Mouse (Mus musculus) brain, adult 2 months (tissue): ENCODE data around the gene Cul9.

Source experiments
- DNase-seq: peaks from one replicate; pipeline ENCODE4 v3.0.0; 2011; ENCODE audit warnings: low read depth, low spot score

The Cul9 gene

GRCm38 (mm10) chr17:46553926-46554325 is 7.7 kb upstream of the Cul9 start:
- DNase-seq: no peak

- no peak for DNase-seq
Observed at GRCm38 (mm10) chr17:46553469-46553868, 7.3 kb upstream of the Cul9 start.

GRCm38 (mm10) chr17:46552841-46553423 is 6.7 kb upstream of the Cul9 start:
- peak; percentile 99 for DNase-seq

GRCm38 (mm10) chr17:46552151-46552550 is 6.0 kb upstream of the Cul9 start:
- no peak for DNase-seq

GRCm38 (mm10) chr17:46551369-46551768 is 5.2 kb upstream of the Cul9 start:
- no peak for DNase-seq

- DNase-seq: no peak
Observed at GRCm38 (mm10) chr17:46550904-46551303, 4.7 kb upstream of the Cul9 start.

GRCm38 (mm10) chr17:46549642-46550041 is 3.5 kb upstream of the Cul9 start:
- no peak for DNase-seq

GRCm38 (mm10) chr17:46549193-46549592 is 3.0 kb upstream of the Cul9 start:
- DNase-seq: peak; percentile 59

GRCm38 (mm10) chr17:46548741-46549140 is 2.6 kb upstream of the Cul9 start:
- DNase-seq: no peak

- no peak for DNase-seq
Observed at GRCm38 (mm10) chr17:46547923-46548322, 1.7 kb upstream of the Cul9 start.

- no peak for DNase-seq
Observed at GRCm38 (mm10) chr17:46546995-46547394, 807 bp upstream of the Cul9 start.

- DNase-seq: no peak
Observed at GRCm38 (mm10) chr17:46546591-46546990, 403 bp upstream of the Cul9 start.

GRCm38 (mm10) chr17:46543661-46544060 is 2.5 kb downstream of the Cul9 start:
- DNase-seq: peak; percentile 51

- peak; percentile 88 for DNase-seq
Observed at GRCm38 (mm10) chr17:46525579-46526307, 20.4 kb downstream of the Cul9 start.

- DNase-seq: no peak
Observed at GRCm38 (mm10) chr17:46525065-46525464, 21.1 kb downstream of the Cul9 start.

- no peak for DNase-seq
Observed at GRCm38 (mm10) chr17:46521963-46522668, 24.1 kb downstream of the Cul9 start.

- DNase-seq: no peak
Observed at GRCm38 (mm10) chr17:46521174-46521573, 25.0 kb downstream of the Cul9 start.

GRCm38 (mm10) chr17:46520385-46520979 is 25.7 kb downstream of the Cul9 start:
- DNase-seq: no peak

- no peak for DNase-seq
Observed at GRCm38 (mm10) chr17:46519971-46520370, 26.2 kb downstream of the Cul9 start.

GRCm38 (mm10) chr17:46513329-46513728 is 32.9 kb downstream of the Cul9 start:
- DNase-seq: no peak

- DNase-seq: no peak
Observed at GRCm38 (mm10) chr17:46511059-46511710, 35.0 kb downstream of the Cul9 start.

- no peak for DNase-seq
Observed at GRCm38 (mm10) chr17:46505617-46506016, 40.6 kb downstream of the Cul9 start.
